Mouse (Mus musculus): ENCODE results near the gene Kif7. TPM values are rescaled to one million over a fixed set of nuclear protein-coding genes. Genes with fewer than 3 reads are reported as not detected.

Gene Kif7
- polyA plus RNA-seq (2014; fragmentation: Nextera tagmentation; extraction: Ambion mirVana): 3.8 and 4.1 TPM in 2 replicates

DNA sequence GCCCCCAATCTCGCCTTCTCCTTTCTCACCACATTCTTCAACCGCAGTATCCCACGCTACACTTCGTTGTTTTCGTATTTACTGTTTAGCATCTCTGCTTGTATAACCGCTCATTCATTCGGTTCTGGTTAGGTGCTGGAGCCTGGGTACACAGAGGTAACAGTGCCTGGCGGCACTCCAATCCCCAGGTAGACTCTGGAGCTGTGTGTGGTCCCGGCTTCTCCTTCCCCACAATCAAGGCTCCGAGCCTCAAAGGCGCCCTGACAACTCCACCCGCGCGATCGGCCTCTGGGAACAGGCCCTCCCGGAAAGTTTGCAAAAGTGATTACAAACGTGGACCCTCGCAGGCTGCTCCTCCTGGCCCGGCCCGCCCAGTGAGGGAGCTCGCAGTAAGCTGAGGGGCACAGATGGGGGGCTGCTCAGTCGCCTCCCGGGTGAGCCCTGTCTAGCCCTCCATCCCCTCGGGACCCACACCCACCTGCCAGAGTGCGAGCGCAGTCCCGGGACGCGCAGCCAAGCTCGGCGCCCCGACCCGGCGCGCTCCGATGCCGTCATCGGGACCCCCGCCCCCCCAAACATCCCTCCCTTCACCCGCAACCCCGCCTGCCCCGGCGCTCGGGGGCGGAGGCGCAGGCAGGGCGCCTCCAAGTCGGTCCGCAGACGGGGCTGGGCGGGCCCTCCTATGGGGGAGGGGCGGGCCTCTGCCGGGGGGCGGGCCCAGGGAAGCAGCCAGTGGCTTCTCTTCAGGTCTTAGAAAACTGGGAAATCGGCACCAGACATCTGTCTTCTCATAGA, at the start of gene Kif7:
Gene Kif7, minus strand, starts transcription at position 534 of the 795 bp plus-strand sequence.
- ATAC-seq (replicated peaks; ENCODE audit: low FRiP score, low TSS enrichment, low read depth): peak; percentile 92
- H3K9me3 ChIP-seq (ENCODE audit: control insufficient read depth, low read length): no peaks in the 10 kb centered on the region
- peaks cover 5% of the 10 kb centered on the region for H3K4me1 ChIP-seq (replicated peaks; ENCODE audit: control insufficient read depth, insufficient read depth, low read length)
- peak within 1 kb of the TSS; percentile 63 for H3K4me2 ChIP-seq (ENCODE audit: low read length)
- 0 out of 2 replicates have a peak, but pooled peaks cover 8% of the 10 kb centered on the region for H3K27me3 ChIP-seq (replicated peaks; ENCODE audit: control insufficient read depth, insufficient read depth, low read length)
- peak; percentile 93 for DNase-seq (ENCODE audit: low spot score)
- peak within 1 kb of the TSS; percentile 78 for H3K4me3 ChIP-seq (ENCODE audit: low read depth, low read length)
- H3K9ac ChIP-seq (ENCODE audit: low read length): peak within 1 kb of the TSS; percentile 64
- no peaks in the 10 kb centered on the region for H3K36me3 ChIP-seq (ENCODE audit: control insufficient read depth, insufficient read depth, low read length)
- H3K27ac ChIP-seq (ENCODE audit: low read depth): no peak within 1 kb of the TSS
- WGBS: under 1% methylated on average over 55 of the region's 55 CpGs

DNA sequence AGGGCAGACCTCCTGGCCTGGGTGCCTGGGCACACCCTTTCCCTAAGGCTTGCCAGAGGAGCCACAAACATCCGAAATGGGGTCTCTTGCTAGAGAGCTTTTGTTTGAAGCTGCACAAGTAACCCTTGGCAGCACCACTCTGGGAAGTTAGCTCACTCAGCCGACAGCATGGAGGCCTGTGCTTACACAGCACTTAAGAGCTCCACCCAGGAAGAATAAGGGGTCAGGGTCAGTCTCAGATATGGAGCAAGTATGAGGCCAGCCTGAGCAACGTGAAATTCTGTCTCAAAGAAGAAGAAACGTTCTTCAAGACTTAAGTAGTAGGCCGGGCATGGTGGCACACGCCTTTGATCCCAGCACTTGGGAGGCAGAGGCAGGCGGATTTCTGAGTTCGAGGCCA, 46.6 kb upstream of the Kif7 start:
- Histone ChIP-seq H3K36me3 (ENCODE audit: control insufficient read depth, insufficient read depth, low read length) (no peaks in the 10 kb centered on the region), H3K4me3 (ENCODE audit: low read depth, low read length) (no peak overlapping the region), H3K27me3 (replicated peaks; ENCODE audit: control insufficient read depth, insufficient read depth, low read length) (no peaks in the 10 kb centered on the region), H3K4me1 (replicated peaks; ENCODE audit: control insufficient read depth, insufficient read depth, low read length) (no peaks in the 10 kb centered on the region), H3K9me3 (ENCODE audit: control insufficient read depth, low read length) (no peaks in the 10 kb centered on the region), H3K9ac (ENCODE audit: low read length) (no peak overlapping the region), H3K27ac (ENCODE audit: low read depth) (no peak overlapping the region), H3K4me2 (ENCODE audit: low read length) (no peak overlapping the region)
- DNase-seq (ENCODE audit: low spot score): no peak
- 63% methylated on average over 8 of the region's 8 CpGs for WGBS
- no peak for ATAC-seq (replicated peaks; ENCODE audit: low FRiP score, low TSS enrichment, low read depth)

DNA sequence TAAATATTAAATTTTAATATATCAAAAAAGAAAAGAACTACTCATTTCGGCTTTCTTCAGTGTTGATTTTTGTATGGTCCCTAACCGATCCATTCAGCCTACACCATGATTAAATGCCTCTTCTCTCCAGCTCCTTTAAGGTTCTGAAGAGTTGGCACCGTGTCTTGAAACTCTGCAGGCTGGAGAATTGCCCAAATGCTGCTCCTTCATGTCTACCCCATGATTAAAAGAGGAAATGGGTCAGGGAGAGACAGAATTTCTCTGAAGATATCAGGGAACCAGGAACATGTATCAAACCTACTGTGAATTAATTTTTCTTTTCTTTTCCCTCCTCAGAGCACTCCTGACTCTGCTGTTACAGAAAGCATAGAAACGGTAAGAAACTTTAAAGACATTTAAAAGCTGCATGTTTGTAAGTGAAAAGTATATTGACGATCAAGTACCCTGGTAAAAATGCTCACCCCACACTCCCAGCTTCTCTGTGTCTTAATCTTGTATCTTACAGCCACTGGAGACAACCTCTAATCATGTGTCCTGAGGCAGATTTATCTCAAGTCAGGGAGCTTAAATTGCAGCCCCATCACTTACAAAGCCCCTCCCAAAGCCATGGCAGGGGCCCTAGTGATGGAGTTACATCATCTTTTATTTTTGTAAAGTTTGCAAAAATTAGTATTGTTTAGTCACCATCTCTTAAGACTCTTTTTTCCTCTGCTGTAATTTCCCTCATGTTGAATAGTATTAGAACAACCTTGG, 45.8 kb upstream of the Kif7 start:
- no peaks in the 10 kb centered on the region for H3K4me1 ChIP-seq (replicated peaks; ENCODE audit: control insufficient read depth, insufficient read depth, low read length)
- no peaks in the 10 kb centered on the region for H3K27me3 ChIP-seq (replicated peaks; ENCODE audit: control insufficient read depth, insufficient read depth, low read length)
- H3K4me3 ChIP-seq (ENCODE audit: low read depth, low read length): no peak overlapping the region
- H3K36me3 ChIP-seq (ENCODE audit: control insufficient read depth, insufficient read depth, low read length): no peaks in the 10 kb centered on the region
- WGBS: 71% methylated on average over 5 of the region's 5 CpGs
- no peak overlapping the region for H3K27ac ChIP-seq (ENCODE audit: low read depth)
- ATAC-seq (replicated peaks; ENCODE audit: low FRiP score, low TSS enrichment, low read depth) (no peak), DNase-seq (ENCODE audit: low spot score) (no peak)
- no peak overlapping the region for H3K4me2 ChIP-seq (ENCODE audit: low read length)
- H3K9me3 ChIP-seq (ENCODE audit: control insufficient read depth, low read length): no peaks in the 10 kb centered on the region
- no peak overlapping the region for H3K9ac ChIP-seq (ENCODE audit: low read length)

DNA sequence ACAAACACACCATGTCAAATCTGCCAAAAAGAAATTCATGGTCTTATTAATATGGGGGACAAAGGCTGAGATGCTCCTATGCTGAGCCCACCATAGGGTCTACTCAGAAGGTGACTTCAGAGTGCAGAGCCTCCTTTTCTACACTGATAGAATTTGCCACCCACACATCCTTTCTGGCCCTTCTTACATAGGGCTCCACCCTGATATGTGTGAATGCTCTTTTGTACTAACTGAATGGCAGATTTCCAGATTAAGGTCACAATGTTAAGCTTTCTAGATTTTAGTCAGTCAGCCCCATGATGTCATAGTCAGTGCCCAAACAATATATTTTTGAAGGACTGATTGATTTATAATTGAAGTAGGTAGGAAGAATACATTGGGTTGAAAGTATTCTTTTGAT, 44.2 kb upstream of the Kif7 start:
- ATAC-seq (replicated peaks; ENCODE audit: low FRiP score, low TSS enrichment, low read depth) (no peak), DNase-seq (ENCODE audit: low spot score) (no peak)
- Histone ChIP-seq H3K4me3 (ENCODE audit: low read depth, low read length) (no peak overlapping the region), H3K27ac (ENCODE audit: low read depth) (no peak overlapping the region), H3K9ac (ENCODE audit: low read length) (no peak overlapping the region), H3K36me3 (ENCODE audit: control insufficient read depth, insufficient read depth, low read length) (no peaks in the 10 kb centered on the region), H3K4me2 (ENCODE audit: low read length) (no peak overlapping the region), H3K4me1 (replicated peaks; ENCODE audit: control insufficient read depth, insufficient read depth, low read length) (no peaks in the 10 kb centered on the region), H3K9me3 (ENCODE audit: control insufficient read depth, low read length) (no peaks in the 10 kb centered on the region), H3K27me3 (replicated peaks; ENCODE audit: control insufficient read depth, insufficient read depth, low read length) (no peaks in the 10 kb centered on the region)

DNA sequence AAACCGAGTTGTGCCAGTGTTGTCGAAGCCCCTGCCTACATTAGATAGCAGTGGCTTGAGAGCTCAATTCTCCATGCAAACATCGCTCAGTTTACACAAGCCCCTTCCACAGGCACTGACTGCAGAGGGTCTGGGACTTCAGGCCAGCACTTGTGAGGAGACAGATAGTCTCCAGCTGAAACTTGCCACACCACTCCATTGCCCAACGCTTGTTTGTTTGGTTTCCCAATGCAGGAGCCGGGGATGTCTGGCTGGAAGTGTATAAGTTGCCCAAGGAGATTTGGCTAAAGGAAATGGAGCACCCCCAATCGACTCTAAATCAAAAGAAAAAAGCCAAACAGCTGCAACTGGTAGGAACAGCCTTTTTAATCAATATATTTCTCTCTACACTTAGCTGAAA, 42.7 kb upstream of the Kif7 start:
- 47% methylated on average over 6 of the region's 6 CpGs for WGBS
- Histone ChIP-seq H3K4me1 (replicated peaks; ENCODE audit: control insufficient read depth, insufficient read depth, low read length) (no peaks in the 10 kb centered on the region), H3K36me3 (ENCODE audit: control insufficient read depth, insufficient read depth, low read length) (no peaks in the 10 kb centered on the region), H3K4me2 (ENCODE audit: low read length) (no peak overlapping the region), H3K27ac (ENCODE audit: low read depth) (no peak overlapping the region), H3K4me3 (ENCODE audit: low read depth, low read length) (no peak overlapping the region), H3K27me3 (replicated peaks; ENCODE audit: control insufficient read depth, insufficient read depth, low read length) (no peaks in the 10 kb centered on the region), H3K9ac (ENCODE audit: low read length) (no peak overlapping the region), H3K9me3 (ENCODE audit: control insufficient read depth, low read length) (no peaks in the 10 kb centered on the region)
- ATAC-seq (replicated peaks; ENCODE audit: low FRiP score, low TSS enrichment, low read depth) (no peak), DNase-seq (ENCODE audit: low spot score) (no peak)

DNA sequence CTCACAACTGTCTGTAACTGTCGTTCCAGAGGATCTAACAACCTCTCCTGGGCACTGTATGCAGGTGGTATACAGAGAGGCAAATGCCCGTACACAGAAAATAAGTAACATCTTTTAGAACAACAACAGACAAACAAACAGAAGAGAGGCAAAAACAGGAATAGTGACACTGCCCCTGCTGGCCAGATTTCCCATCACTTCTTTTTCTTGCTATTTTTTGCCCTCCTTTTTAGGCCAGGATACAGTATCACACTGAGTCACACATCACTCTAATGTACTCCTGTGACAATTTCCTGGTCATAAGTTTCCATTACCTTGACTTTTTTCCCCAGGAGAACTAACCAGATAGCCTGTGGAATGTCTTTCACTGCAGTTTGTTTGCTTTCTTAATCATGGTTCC, 40.8 kb upstream of the Kif7 start:
- Histone ChIP-seq H3K27ac (ENCODE audit: low read depth) (no peak overlapping the region), H3K4me3 (ENCODE audit: low read depth, low read length) (no peak overlapping the region), H3K9ac (ENCODE audit: low read length) (no peak overlapping the region), H3K36me3 (ENCODE audit: control insufficient read depth, insufficient read depth, low read length) (no peaks in the 10 kb centered on the region), H3K4me2 (ENCODE audit: low read length) (no peak overlapping the region), H3K9me3 (ENCODE audit: control insufficient read depth, low read length) (no peaks in the 10 kb centered on the region), H3K27me3 (replicated peaks; ENCODE audit: control insufficient read depth, insufficient read depth, low read length) (no peaks in the 10 kb centered on the region), H3K4me1 (replicated peaks; ENCODE audit: control insufficient read depth, insufficient read depth, low read length) (no peaks in the 10 kb centered on the region)
- 39% methylated on average over 2 of the region's 2 CpGs for WGBS
- DNase-seq (ENCODE audit: low spot score) (no peak), ATAC-seq (replicated peaks; ENCODE audit: low FRiP score, low TSS enrichment, low read depth) (no peak)

DNA sequence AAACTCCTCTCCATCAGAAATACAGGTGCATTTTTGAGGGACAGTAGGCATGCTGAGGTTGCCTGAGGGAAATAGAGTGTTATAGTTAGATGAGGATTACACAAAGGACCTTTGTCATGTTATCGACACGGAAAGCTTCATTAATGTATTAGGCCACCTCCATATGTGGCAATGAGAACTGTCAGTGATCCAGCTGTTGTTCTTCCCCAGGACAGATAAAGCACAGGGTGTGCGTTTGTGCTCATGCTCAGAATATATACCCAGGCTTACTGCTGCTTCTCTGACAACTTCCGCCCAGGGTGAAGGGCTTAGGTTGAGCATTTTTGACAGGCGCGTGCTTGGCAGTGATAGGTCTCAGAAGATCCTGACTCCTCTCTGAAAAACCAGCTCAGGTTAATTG, 34.0 kb upstream of the Kif7 start:
- no peak overlapping the region for H3K4me2 ChIP-seq (ENCODE audit: low read length)
- ATAC-seq (replicated peaks; ENCODE audit: low FRiP score, low TSS enrichment, low read depth) (no peak), DNase-seq (ENCODE audit: low spot score) (no peak)
- 88% methylated on average over 6 of the region's 6 CpGs for WGBS
- no peak overlapping the region for H3K9ac ChIP-seq (ENCODE audit: low read length)
- no peak overlapping the region for H3K27ac ChIP-seq (ENCODE audit: low read depth)
- no peaks in the 10 kb centered on the region for H3K27me3 ChIP-seq (replicated peaks; ENCODE audit: control insufficient read depth, insufficient read depth, low read length)
- no peaks in the 10 kb centered on the region for H3K36me3 ChIP-seq (ENCODE audit: control insufficient read depth, insufficient read depth, low read length)
- no peaks in the 10 kb centered on the region for H3K9me3 ChIP-seq (ENCODE audit: control insufficient read depth, low read length)
- no peaks in the 10 kb centered on the region for H3K4me1 ChIP-seq (replicated peaks; ENCODE audit: control insufficient read depth, insufficient read depth, low read length)
- H3K4me3 ChIP-seq (ENCODE audit: low read depth, low read length): no peak overlapping the region

DNA sequence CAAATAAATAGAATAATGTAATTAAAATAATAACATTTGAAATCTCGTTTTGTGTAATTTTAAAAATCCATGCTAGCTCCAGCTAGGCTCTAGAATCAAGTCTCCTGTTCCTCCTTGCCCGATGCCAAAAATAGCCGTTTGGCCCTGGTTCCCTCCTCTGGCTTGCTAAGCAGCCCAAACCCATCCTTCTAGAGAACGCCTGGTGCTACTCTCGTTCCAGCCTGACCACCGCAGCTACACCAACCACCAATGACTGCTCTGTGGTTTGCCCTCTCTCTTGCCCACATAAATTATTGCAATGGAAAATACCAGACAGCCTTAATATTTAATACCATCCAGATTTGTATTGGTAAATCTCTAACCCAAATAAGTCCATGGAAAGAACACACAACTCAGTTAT, 32.1 kb upstream of the Kif7 start:
- Histone ChIP-seq H3K4me3 (ENCODE audit: low read depth, low read length) (no peak overlapping the region), H3K9ac (ENCODE audit: low read length) (no peak overlapping the region), H3K9me3 (ENCODE audit: control insufficient read depth, low read length) (no peaks in the 10 kb centered on the region), H3K27ac (ENCODE audit: low read depth) (no peak overlapping the region), H3K4me1 (replicated peaks; ENCODE audit: control insufficient read depth, insufficient read depth, low read length) (peaks cover 3% of the 10 kb centered on the region), H3K36me3 (ENCODE audit: control insufficient read depth, insufficient read depth, low read length) (no peaks in the 10 kb centered on the region), H3K27me3 (replicated peaks; ENCODE audit: control insufficient read depth, insufficient read depth, low read length) (no peaks in the 10 kb centered on the region), H3K4me2 (ENCODE audit: low read length) (no peak overlapping the region)
- no peak for ATAC-seq (replicated peaks; ENCODE audit: low FRiP score, low TSS enrichment, low read depth)
- 77% methylated on average over 6 of the region's 6 CpGs for WGBS
- DNase-seq (ENCODE audit: low spot score): no peak
